Comparison of ENCODE assay signal across 13 mouse cellular contexts in genomic region chr10:79798289-79798928, GRCm38 (mm10). TPM values are rescaled to one million over a fixed set of nuclear protein-coding genes. Genes with fewer than 3 reads are reported as not detected.
DNase-seq lines count a peak whose midpoint lies in the region; ATAC-seq lines count a peak whose summit lies in the region.
"Had no signal": no experiment of that assay in that cellular context is flagged by ENCODE, and none has a peak within 500 bp of the region (broad histone marks: within the 10 kb centered on the region; RNA-seq: fewer than 3 reads in every experiment).

No protein-coding gene starts in this region.

- peak overlapping the region; percentile 18; the same call in 1 of the 2 replicates for H3K27ac ChIP-seq in hindbrain, embryonic 13.5 days
- H3K27ac ChIP-seq in hindbrain, embryonic 14.5 days = no peak overlapping the region
- H3K27ac ChIP-seq in liver, embryonic 16.5 days (ENCODE audit: low read length) = 0 out of 2 replicates have a peak overlapping the region, but pooled peaks have one; percentile 3
- H3K27ac ChIP-seq in forebrain, embryonic 12.5 days = no peak overlapping the region
- H3K27ac ChIP-seq: hindbrain, postnatal 0 days had no signal

- peaks cover 79% of the 10 kb centered on the region for H3K4me1 ChIP-seq in hindbrain, embryonic 13.5 days (replicated peaks)
- H3K4me1 ChIP-seq in hindbrain, embryonic 14.5 days (replicated peaks; ENCODE audit: control insufficient read depth, insufficient read depth, low read length) = peaks cover 38% of the 10 kb centered on the region
- H3K4me1 ChIP-seq in liver, embryonic 16.5 days (ENCODE audit: control insufficient read depth, low read depth, low read length) = peaks cover 38% of the 10 kb centered on the region
- H3K4me1 ChIP-seq in forebrain, embryonic 12.5 days = peaks cover 69% of the 10 kb centered on the region

- DNase-seq in hindbrain, embryonic 14.5 days (ENCODE audit: low spot score) = no peak
- DNase-seq in A20 (ENCODE audit: low read depth, low spot score) = peak; percentile 80
- no peak for DNase-seq in right cerebral cortex, postnatal 4 days
- DNase-seq in frontal cortex, postnatal 14 days (ENCODE audit: low spot score in 2 of 2) = no peak
- DNase-seq: embryo, embryonic 11 days; midbrain, embryonic 14.5 days; thymus, postnatal 25 days had no signal

- no peak overlapping the region for H3K4me3 ChIP-seq in hindbrain, embryonic 13.5 days
- H3K4me3 ChIP-seq in hindbrain, embryonic 14.5 days (replicated peaks; ENCODE audit: low read length) = no peak overlapping the region
- no peak overlapping the region for H3K4me3 ChIP-seq in liver, embryonic 16.5 days (ENCODE audit: low read depth, low read length)
- no peak overlapping the region for H3K4me3 ChIP-seq in forebrain, embryonic 12.5 days (replicated peaks)
- H3K4me3 ChIP-seq: forebrain, embryonic 13.5 days had no signal

- H3K9me3 ChIP-seq in hindbrain, embryonic 13.5 days = no peaks in the 10 kb centered on the region
- H3K9me3 ChIP-seq in hindbrain, embryonic 14.5 days (ENCODE audit: control insufficient read depth, low read length) = no peaks in the 10 kb centered on the region
- H3K9me3 ChIP-seq in liver, embryonic 16.5 days (replicated peaks; ENCODE audit: control insufficient read depth, low read length) = no peaks in the 10 kb centered on the region
- H3K9me3 ChIP-seq in forebrain, embryonic 12.5 days = no peaks in the 10 kb centered on the region
- H3K9me3 ChIP-seq: forebrain, embryonic 13.5 days had no signal

- no peak for ATAC-seq in hindbrain, embryonic 13.5 days (ENCODE audit: low FRiP score)
- no peak for ATAC-seq in hindbrain, embryonic 14.5 days (ENCODE audit: low FRiP score)
- peak; percentile 84 for ATAC-seq in granulocyte monocyte progenitor cell, adult 5-6 weeks (replicated peaks; ENCODE audit: poor library complexity, severe bottlenecking)
- no peak; the same call in 1 of the 2 replicates for ATAC-seq in liver, embryonic 16.5 days (ENCODE audit: low read depth)
- no peak for ATAC-seq in forebrain, embryonic 12.5 days (ENCODE audit: low FRiP score)
- ATAC-seq: forebrain, embryonic 13.5 days; hindbrain, postnatal 0 days had no signal

- H3K27me3 ChIP-seq in hindbrain, embryonic 13.5 days = no peaks in the 10 kb centered on the region
- H3K27me3 ChIP-seq in hindbrain, embryonic 14.5 days (ENCODE audit: control insufficient read depth, insufficient read depth, low read length) = no peaks in the 10 kb centered on the region
- H3K27me3 ChIP-seq in liver, embryonic 16.5 days (ENCODE audit: control insufficient read depth, insufficient read depth, low read depth, low read length) = peaks cover 8% of the 10 kb centered on the region
- no peaks in the 10 kb centered on the region for H3K27me3 ChIP-seq in forebrain, embryonic 12.5 days
- H3K27me3 ChIP-seq: forebrain, embryonic 13.5 days had no signal

- H3K4me2 ChIP-seq in hindbrain, embryonic 13.5 days = no peak overlapping the region
- no peak overlapping the region for H3K4me2 ChIP-seq in hindbrain, embryonic 14.5 days (replicated peaks)
- H3K4me2 ChIP-seq in liver, embryonic 16.5 days (ENCODE audit: low read depth, low read length) = no peak overlapping the region
- H3K4me2 ChIP-seq in forebrain, embryonic 12.5 days = no peak overlapping the region

- WGBS in hindbrain, embryonic 13.5 days = 92% methylated on average over 12 of the region's 12 CpGs
- 93% methylated on average over 12 of the region's 12 CpGs for WGBS in hindbrain, embryonic 14.5 days
- WGBS in liver, embryonic 16.5 days (ENCODE audit: insufficient replicate concordance) = 22% methylated on average over 12 of the region's 12 CpGs
- 93% methylated on average over 12 of the region's 12 CpGs for WGBS in forebrain, embryonic 12.5 days

- H3K36me3 ChIP-seq in hindbrain, embryonic 13.5 days = peaks cover 8% of the 10 kb centered on the region
- no peaks in the 10 kb centered on the region; the same call in 1 of the 2 replicates for H3K36me3 ChIP-seq in hindbrain, embryonic 14.5 days (replicated peaks; ENCODE audit: control insufficient read depth, insufficient read depth)
- no peaks in the 10 kb centered on the region for H3K36me3 ChIP-seq in liver, embryonic 16.5 days (ENCODE audit: control insufficient read depth, insufficient read depth)
- H3K36me3 ChIP-seq in forebrain, embryonic 12.5 days (replicated peaks) = peaks cover 14% of the 10 kb centered on the region

- H3K9ac ChIP-seq in hindbrain, embryonic 13.5 days = no peak overlapping the region
- H3K9ac ChIP-seq in hindbrain, embryonic 14.5 days = no peak overlapping the region
- no peak overlapping the region for H3K9ac ChIP-seq in liver, embryonic 16.5 days (ENCODE audit: low read depth, low read length)
- H3K9ac ChIP-seq in forebrain, embryonic 12.5 days = no peak overlapping the region
- H3K9ac ChIP-seq: forebrain, embryonic 13.5 days had no signal

RNA-seq across cellular contexts. Expression of gene Palm, which starts 5.0 kb away (rescaled TPM):
- 240 and 252 TPM in 2 replicates for polyA plus RNA-seq in hindbrain, embryonic 13.5 days (2015; fragmentation: Nextera tagmentation; extraction: Ambion mirVana)
- polyA plus RNA-seq in hindbrain, embryonic 14.5 days (2014; fragmentation: Nextera tagmentation; extraction: Ambion mirVana) = 240 and 247 TPM in 2 replicates
- 80.1 and 110 TPM in 2 replicates for total RNA-seq in granulocyte monocyte progenitor cell, adult 5-6 weeks (2014; fragmentation: Nextera tagmentation)
- 35.6 and 48.6 TPM in 2 replicates for total RNA-seq in granulocyte monocyte progenitor cell, adult 5-6 weeks (2017)
- polyA plus RNA-seq in liver, embryonic 16.5 days (2015; fragmentation: Nextera tagmentation; extraction: Ambion mirVana) = 7.9 and 8.0 TPM in 2 replicates
- polyA plus RNA-seq in forebrain, embryonic 12.5 days (2016; fragmentation: Nextera tagmentation; extraction: Ambion mirVana) = 184 and 194 TPM in 2 replicates

RNA-seq across cellular contexts. Expression of gene Prss57, which starts 7.6 kb away (rescaled TPM):
- polyA plus RNA-seq in hindbrain, embryonic 13.5 days (2015; fragmentation: Nextera tagmentation; extraction: Ambion mirVana) = 0.18 TPM in 1 of 2 replicates, not detected in the other
- polyA plus RNA-seq in hindbrain, embryonic 14.5 days (2014; fragmentation: Nextera tagmentation; extraction: Ambion mirVana) = 0.08 and 0.29 TPM in 2 replicates
- total RNA-seq in granulocyte monocyte progenitor cell, adult 5-6 weeks (2014; fragmentation: Nextera tagmentation) = 172 and 215 TPM in 2 replicates
- 77.4 and 86.7 TPM in 2 replicates for total RNA-seq in granulocyte monocyte progenitor cell, adult 5-6 weeks (2017)
- 6.3 and 7.1 TPM in 2 replicates for polyA plus RNA-seq in liver, embryonic 16.5 days (2015; fragmentation: Nextera tagmentation; extraction: Ambion mirVana)
- polyA plus RNA-seq in forebrain, embryonic 12.5 days (2016; fragmentation: Nextera tagmentation; extraction: Ambion mirVana) = 0.09 TPM in 1 of 2 replicates, not detected in the other

RNA-seq across cellular contexts. Expression of gene Fstl3, which starts 21.3 kb away (rescaled TPM):
- polyA plus RNA-seq in hindbrain, embryonic 13.5 days (2015; fragmentation: Nextera tagmentation; extraction: Ambion mirVana) = 1.3 and 1.4 TPM in 2 replicates
- polyA plus RNA-seq in hindbrain, embryonic 14.5 days (2014; fragmentation: Nextera tagmentation; extraction: Ambion mirVana) = 1.6 and 2.2 TPM in 2 replicates
- total RNA-seq in granulocyte monocyte progenitor cell, adult 5-6 weeks (2014; fragmentation: Nextera tagmentation) = 4.6 TPM in 1 of 2 replicates, not detected in the other
- 0.62 and 1.4 TPM in 2 replicates for total RNA-seq in granulocyte monocyte progenitor cell, adult 5-6 weeks (2017)
- polyA plus RNA-seq in liver, embryonic 16.5 days (2015; fragmentation: Nextera tagmentation; extraction: Ambion mirVana) = 1.0 TPM in 2 replicates
- 0.55 and 1.0 TPM in 2 replicates for polyA plus RNA-seq in forebrain, embryonic 12.5 days (2016; fragmentation: Nextera tagmentation; extraction: Ambion mirVana)

RNA-seq across cellular contexts. Expression of gene Misp, which starts 22.4 kb away (rescaled TPM):
- polyA plus RNA-seq in hindbrain, embryonic 13.5 days (2015; fragmentation: Nextera tagmentation; extraction: Ambion mirVana) = 0.84 and 1.0 TPM in 2 replicates
- polyA plus RNA-seq in hindbrain, embryonic 14.5 days (2014; fragmentation: Nextera tagmentation; extraction: Ambion mirVana) = 0.08 and 0.74 TPM in 2 replicates
- 0.34 TPM in 1 of 2 replicates, not detected in the other for total RNA-seq in granulocyte monocyte progenitor cell, adult 5-6 weeks (2014; fragmentation: Nextera tagmentation)
- 0.82 TPM in 1 of 2 replicates, not detected in the other for total RNA-seq in granulocyte monocyte progenitor cell, adult 5-6 weeks (2017)
- 0.43 and 1.4 TPM in 2 replicates for polyA plus RNA-seq in liver, embryonic 16.5 days (2015; fragmentation: Nextera tagmentation; extraction: Ambion mirVana)
- 0.81 and 1.1 TPM in 2 replicates for polyA plus RNA-seq in forebrain, embryonic 12.5 days (2016; fragmentation: Nextera tagmentation; extraction: Ambion mirVana)

RNA-seq across cellular contexts. Expression of gene Rnf126, which starts 31.7 kb away (rescaled TPM):
- polyA plus RNA-seq in hindbrain, embryonic 13.5 days (2015; fragmentation: Nextera tagmentation; extraction: Ambion mirVana) = 87.9 and 90.7 TPM in 2 replicates
- 92.8 and 96.7 TPM in 2 replicates for polyA plus RNA-seq in hindbrain, embryonic 14.5 days (2014; fragmentation: Nextera tagmentation; extraction: Ambion mirVana)
- total RNA-seq in granulocyte monocyte progenitor cell, adult 5-6 weeks (2014; fragmentation: Nextera tagmentation) = 32.1 and 64.5 TPM in 2 replicates
- total RNA-seq in granulocyte monocyte progenitor cell, adult 5-6 weeks (2017) = 17.3 and 28.2 TPM in 2 replicates
- polyA plus RNA-seq in liver, embryonic 16.5 days (2015; fragmentation: Nextera tagmentation; extraction: Ambion mirVana) = 17.4 and 26.2 TPM in 2 replicates
- polyA plus RNA-seq in forebrain, embryonic 12.5 days (2016; fragmentation: Nextera tagmentation; extraction: Ambion mirVana) = 96.8 and 103 TPM in 2 replicates

Comparison
In these comparisons a context has a peak if more than half of its experiments do, and no peak if none do; other contexts are left out.
1. H3K27ac ChIP-seq: peak in hindbrain, embryonic 13.5 days (single experiment) and liver, embryonic 16.5 days (single experiment); none in hindbrain, embryonic 14.5 days (single experiment) and forebrain, embryonic 12.5 days (single experiment).
2. RNA of gene Palm, which starts 5.0 kb away (polyA plus RNA-seq): 240 to 252 TPM in hindbrain, embryonic 13.5 days, 240 to 247 TPM in hindbrain, embryonic 14.5 days and 184 to 194 TPM in forebrain, embryonic 12.5 days; 7.9 to 8.0 TPM in liver, embryonic 16.5 days; every median in the first group is over 10 times any median in the second.